Mouse (Mus musculus) heart, embryonic 13.5 days (tissue): ENCODE measurements around the gene Mreg. TPM values are rescaled to one million over a fixed set of nuclear protein-coding genes. Genes with fewer than 3 reads are reported as not detected.

Experiments used
- ATAC-seq: fragments of 200-750 bp; cut with Nextera tagmentation; 2 replicates; pipeline ENCODE4 v1.8.0; 2017; ENCODE audit warnings: moderate TSS enrichment; ENCODE audit not compliant: insufficient number of reproducible peaks, low FRiP score, low TSS enrichment; ENCODE audit errors: extremely low read depth
- H3K27ac ChIP-seq: fragments of 300-500 bp; sonication (generic); replicated peaks from 2 replicates; pipeline ENCODE4 v1.5.1; 2015; ENCODE audit warnings: moderate library complexity, mild to moderate bottlenecking, inconsistent platforms
- H3K27me3 ChIP-seq: fragments of 300-500 bp; sonication (generic); replicated peaks from 2 replicates; pipeline ENCODE4 v1.6.1; 2015; ENCODE audit warnings: mild to moderate bottlenecking, inconsistent platforms
- H3K36me3 ChIP-seq: fragments of 300-500 bp; sonication (generic); 2 replicates; pipeline ENCODE4 v1.6.1; 2015; ENCODE audit warnings: mild to moderate bottlenecking, inconsistent platforms
- H3K4me1 ChIP-seq: fragments of 300-500 bp; sonication (generic); 2 replicates; pipeline ENCODE4 v1.6.1; 2015; ENCODE audit warnings: inconsistent platforms
- H3K4me2 ChIP-seq: fragments of 300-500 bp; sonication (generic); 2 replicates; pipeline ENCODE4 v1.6.1; 2015; ENCODE audit warnings: inconsistent platforms, mild to moderate bottlenecking, moderate library complexity
- H3K4me3 ChIP-seq: fragments of 300-500 bp; sonication (generic); 2 replicates; pipeline ENCODE4 v1.5.1; 2015; ENCODE audit warnings: moderate library complexity, mild to moderate bottlenecking, inconsistent platforms
- H3K9ac ChIP-seq: fragments of 300-500 bp; sonication (generic); 2 replicates; pipeline ENCODE4 v1.6.1; 2015; ENCODE audit warnings: inconsistent platforms, mild to moderate bottlenecking, moderate library complexity
- H3K9me3 ChIP-seq: fragments of 300-500 bp; sonication (generic); 2 replicates; pipeline ENCODE4 v1.6.1; 2016; ENCODE audit warnings: inconsistent platforms
- WGBS: fragments of 180-500 bp; shearing (Covaris S2); methylation state at CpG from one replicate; pipeline ENCODE4 v1.1.7; 2015; ENCODE audit warnings: mixed read lengths; 5-methylcytosine and 5-hydroxymethylcytosine counted together
- polyA plus RNA-seq: library from polyadenylated mRNA; unstranded; fragments of >200 nt; fragmentation: Nextera tagmentation; extraction: Ambion mirVana; gene quantifications from 2 replicates; pipeline ENCODE4 v1.2.1, GENCODE M21; 2015

Mreg gene
- polyA plus RNA-seq, 1 experiment from 2014 or later: 4.0 TPM

GRCm38 (mm10) chr1:72208095-72208494 is 4.0 kb downstream of the Mreg start:
- Histone ChIP-seq H3K4me1 (peaks cover 10% of the 10 kb centered on the region), H3K4me3 (no peak overlapping the region), H3K9ac (no peak overlapping the region), H3K4me2 (no peak overlapping the region), H3K9me3 (no peaks in the 10 kb centered on the region), H3K36me3 (no peaks in the 10 kb centered on the region), H3K27me3 (no peaks in the 10 kb centered on the region), H3K27ac (no peak overlapping the region)
- 84% methylated on average over 5 of the region's 5 CpGs for WGBS
- no peak for ATAC-seq

GRCm38 (mm10) chr1:72205113-72205512 is 7.0 kb downstream of the Mreg start:
- 59% methylated on average over 3 of the region's 3 CpGs for WGBS
- Histone ChIP-seq H3K9ac (no peak overlapping the region), H3K27ac (no peak overlapping the region), H3K4me3 (no peak overlapping the region), H3K9me3 (no peaks in the 10 kb centered on the region), H3K27me3 (no peaks in the 10 kb centered on the region), H3K4me2 (no peak overlapping the region), H3K4me1 (no peaks in the 10 kb centered on the region), H3K36me3 (no peaks in the 10 kb centered on the region)
- no peak for ATAC-seq

GRCm38 (mm10) chr1:72203204-72203603 is 8.9 kb downstream of the Mreg start:
- 78% methylated on average over 9 of the region's 9 CpGs for WGBS
- Histone ChIP-seq H3K36me3 (no peaks in the 10 kb centered on the region), H3K27me3 (no peaks in the 10 kb centered on the region), H3K9me3 (no peaks in the 10 kb centered on the region), H3K9ac (no peak overlapping the region), H3K4me1 (0 out of 2 replicates have a peak, but pooled peaks cover 3% of the 10 kb centered on the region), H3K27ac (no peak overlapping the region), H3K4me3 (no peak overlapping the region), H3K4me2 (no peak overlapping the region)
- no peak for ATAC-seq

GRCm38 (mm10) chr1:72202705-72203104 is 9.4 kb downstream of the Mreg start:
- no peaks in the 10 kb centered on the region for H3K36me3 ChIP-seq

GRCm38 (mm10) chr1:72202068-72202467 is 10.0 kb downstream of the Mreg start:
- no peak overlapping the region for H3K9ac ChIP-seq
- H3K9me3 ChIP-seq: no peaks in the 10 kb centered on the region
- no peak for ATAC-seq
- H3K27me3 ChIP-seq: no peaks in the 10 kb centered on the region
- 0 out of 2 replicates have a peak, but pooled peaks cover 3% of the 10 kb centered on the region for H3K4me1 ChIP-seq
- no peak overlapping the region for H3K4me2 ChIP-seq
- no peak overlapping the region for H3K27ac ChIP-seq
- WGBS: 64% methylated on average over 2 of the region's 2 CpGs
- H3K36me3 ChIP-seq: no peaks in the 10 kb centered on the region
- H3K4me3 ChIP-seq: no peak overlapping the region

More at GRCm38 (mm10) chr1:72202705-72203104, 9.4 kb downstream of the Mreg start:
- no peak overlapping the region for H3K4me2 ChIP-seq
- 0 out of 2 replicates have a peak, but pooled peaks cover 3% of the 10 kb centered on the region for H3K4me1 ChIP-seq
- no peak for ATAC-seq
- H3K9me3 ChIP-seq: no peaks in the 10 kb centered on the region
- no peaks in the 10 kb centered on the region for H3K27me3 ChIP-seq
- no peak overlapping the region for H3K4me3 ChIP-seq
- no peak overlapping the region for H3K27ac ChIP-seq
- WGBS: 80% methylated on average over 7 of the region's 7 CpGs
- no peak overlapping the region for H3K9ac ChIP-seq

- H3K27ac ChIP-seq: no peak overlapping the region
- no peak overlapping the region for H3K9ac ChIP-seq
- H3K4me3 ChIP-seq: no peak overlapping the region
- H3K36me3 ChIP-seq: no peaks in the 10 kb centered on the region
- no peaks in the 10 kb centered on the region for H3K27me3 ChIP-seq
- H3K4me2 ChIP-seq: no peak overlapping the region
- H3K4me1 ChIP-seq: 0 out of 2 replicates have a peak, but pooled peaks cover 3% of the 10 kb centered on the region
- H3K9me3 ChIP-seq: no peaks in the 10 kb centered on the region
- whole genome bisulfite sequencing: 88% methylated on average over 3 of the region's 3 CpGs
- no peak for ATAC-seq
These were observed 11.0 kb downstream of the Mreg start for GRCm38 (mm10) chr1:72201126-72201525.

- no peak overlapping the region for H3K27ac ChIP-seq
- no peaks in the 10 kb centered on the region for H3K9me3 ChIP-seq
- 67% methylated on average over 10 of the region's 10 CpGs for WGBS
- no peak overlapping the region for H3K4me3 ChIP-seq
- H3K4me1 ChIP-seq: 0 out of 2 replicates have a peak, but pooled peaks cover 3% of the 10 kb centered on the region
- no peak for ATAC-seq
- no peak overlapping the region for H3K4me2 ChIP-seq
- H3K9ac ChIP-seq: no peak overlapping the region
- no peaks in the 10 kb centered on the region for H3K27me3 ChIP-seq
- H3K36me3 ChIP-seq: no peaks in the 10 kb centered on the region
These were observed 13.8 kb downstream of the Mreg start for GRCm38 (mm10) chr1:72198142-72198806.

GRCm38 (mm10) chr1:72196626-72197359 is 15.3 kb downstream of the Mreg start:
- Histone ChIP-seq H3K9me3 (no peaks in the 10 kb centered on the region), H3K4me3 (no peak overlapping the region), H3K27me3 (no peaks in the 10 kb centered on the region), H3K4me1 (0 out of 2 replicates have a peak, but pooled peaks cover 3% of the 10 kb centered on the region), H3K9ac (no peak overlapping the region), H3K4me2 (no peak overlapping the region), H3K36me3 (no peaks in the 10 kb centered on the region), H3K27ac (no peak overlapping the region)
- no peak for ATAC-seq
- WGBS: 48% methylated on average over 10 of the region's 10 CpGs

- Histone ChIP-seq H3K9me3 (no peaks in the 10 kb centered on the region), H3K4me3 (no peak overlapping the region), H3K4me2 (no peak overlapping the region), H3K27me3 (no peaks in the 10 kb centered on the region), H3K4me1 (0 out of 2 replicates have a peak, but pooled peaks cover 3% of the 10 kb centered on the region), H3K36me3 (no peaks in the 10 kb centered on the region), H3K9ac (no peak overlapping the region), H3K27ac (no peak overlapping the region)
- no peak for ATAC-seq
- 89% methylated on average over 5 of the region's 5 CpGs for WGBS
These were observed 16.0 kb downstream of the Mreg start for GRCm38 (mm10) chr1:72196123-72196522.

- Histone ChIP-seq H3K27ac (no peak overlapping the region), H3K36me3 (no peaks in the 10 kb centered on the region), H3K9me3 (no peaks in the 10 kb centered on the region), H3K4me3 (no peak overlapping the region), H3K4me1 (no peaks in the 10 kb centered on the region), H3K27me3 (no peaks in the 10 kb centered on the region), H3K4me2 (no peak overlapping the region), H3K9ac (no peak overlapping the region)
- WGBS: 82% methylated on average over 8 of the region's 8 CpGs
- ATAC-seq: no peak
These were observed 20.7 kb downstream of the Mreg start for GRCm38 (mm10) chr1:72191449-72191848.

GRCm38 (mm10) chr1:72188142-72188738 is 23.9 kb downstream of the Mreg start:
- H3K4me2 ChIP-seq: no peak overlapping the region
- WGBS: 64% methylated on average over 16 of the region's 16 CpGs
- no peak overlapping the region for H3K4me3 ChIP-seq
- no peaks in the 10 kb centered on the region for H3K9me3 ChIP-seq
- H3K27ac ChIP-seq: no peak overlapping the region
- H3K9ac ChIP-seq: no peak overlapping the region
- peaks cover 3% of the 10 kb centered on the region; the same call in 1 of the 2 replicates for H3K4me1 ChIP-seq
- ATAC-seq: no peak
- H3K27me3 ChIP-seq: no peaks in the 10 kb centered on the region
- H3K36me3 ChIP-seq: no peaks in the 10 kb centered on the region
